Mouse (Mus musculus) hindbrain, embryonic 11.5 days (tissue): ENCODE measurements around the gene Ilf3. TPM values are rescaled to one million over a fixed set of nuclear protein-coding genes. Genes with fewer than 3 reads are reported as not detected.
A peak's percentile ranks its signal among the peaks of the same experiment; 100 is the strongest.

Experiments
- ATAC-seq: fragments of 200-750 bp; cut with Nextera tagmentation; 2 replicates; pipeline ENCODE4 v1.8.0; 2017; ENCODE audit warnings: mild to moderate bottlenecking, moderate TSS enrichment, moderate library complexity; ENCODE audit not compliant: low FRiP score
- DNase-seq: peaks from one replicate; pipeline ENCODE4 v3.0.0-alpha.2; 2015; ENCODE audit warnings: low spot score
- H3K27ac ChIP-seq: fragments of 300-500 bp; sonication (generic); 2 replicates; pipeline ENCODE4 v1.5.1; 2014; ENCODE audit warnings: mild to moderate bottlenecking, low read depth, low read length
- H3K27me3 ChIP-seq: fragments of 300-500 bp; sonication (generic); 2 replicates; pipeline ENCODE4 v1.6.1; 2014; ENCODE audit warnings: mild to moderate bottlenecking, low read length, moderate library complexity, mixed read lengths; ENCODE audit not compliant: control insufficient read depth, insufficient read depth
- H3K36me3 ChIP-seq: fragments of 300-500 bp; sonication (generic); 2 replicates; pipeline ENCODE4 v1.6.1; 2014; ENCODE audit warnings: mild to moderate bottlenecking, low read length, moderate library complexity, mixed read lengths; ENCODE audit not compliant: control insufficient read depth, insufficient read depth
- H3K4me1 ChIP-seq: fragments of 300-500 bp; sonication (generic); replicated peaks from 2 replicates; pipeline ENCODE4 v1.6.1; 2014; ENCODE audit warnings: low read length, mixed read lengths; ENCODE audit not compliant: control insufficient read depth, insufficient read depth
- H3K4me2 ChIP-seq: fragments of 300-500 bp; sonication (generic); replicated peaks from 2 replicates; pipeline ENCODE4 v1.6.1; 2014; ENCODE audit warnings: mild to moderate bottlenecking, low read depth, low read length
- H3K4me3 ChIP-seq: fragments of 300-500 bp; sonication (generic); 2 replicates; pipeline ENCODE4 v1.5.1; 2014; ENCODE audit warnings: low read depth, low read length
- H3K9ac ChIP-seq: fragments of 300-500 bp; sonication (generic); 2 replicates; pipeline ENCODE4 v1.6.1; 2014; ENCODE audit warnings: low read depth, low read length
- H3K9me3 ChIP-seq: fragments of 300-500 bp; sonication (generic); 2 replicates; pipeline ENCODE4 v1.6.1; 2016; ENCODE audit warnings: low read length; ENCODE audit not compliant: control insufficient read depth
- WGBS: fragments of 180-500 bp; shearing (Covaris S2); extraction: QIAGEN DNeasy Blood & Tissue Kit; methylation state at CpG from one replicate; pipeline ENCODE4 v1.1.7; 2014; 5-methylcytosine and 5-hydroxymethylcytosine counted together
- polyA plus RNA-seq: library from polyadenylated mRNA; unstranded; fragments of >200 nt; fragmentation: Nextera tagmentation; extraction: Ambion mirVana; gene quantifications from 2 replicates; pipeline ENCODE4 v1.2.1, GENCODE M21; 2014

The Ilf3 gene
- polyA plus RNA-seq, 1 experiment from 2014 or later = 232 TPM

DNA sequence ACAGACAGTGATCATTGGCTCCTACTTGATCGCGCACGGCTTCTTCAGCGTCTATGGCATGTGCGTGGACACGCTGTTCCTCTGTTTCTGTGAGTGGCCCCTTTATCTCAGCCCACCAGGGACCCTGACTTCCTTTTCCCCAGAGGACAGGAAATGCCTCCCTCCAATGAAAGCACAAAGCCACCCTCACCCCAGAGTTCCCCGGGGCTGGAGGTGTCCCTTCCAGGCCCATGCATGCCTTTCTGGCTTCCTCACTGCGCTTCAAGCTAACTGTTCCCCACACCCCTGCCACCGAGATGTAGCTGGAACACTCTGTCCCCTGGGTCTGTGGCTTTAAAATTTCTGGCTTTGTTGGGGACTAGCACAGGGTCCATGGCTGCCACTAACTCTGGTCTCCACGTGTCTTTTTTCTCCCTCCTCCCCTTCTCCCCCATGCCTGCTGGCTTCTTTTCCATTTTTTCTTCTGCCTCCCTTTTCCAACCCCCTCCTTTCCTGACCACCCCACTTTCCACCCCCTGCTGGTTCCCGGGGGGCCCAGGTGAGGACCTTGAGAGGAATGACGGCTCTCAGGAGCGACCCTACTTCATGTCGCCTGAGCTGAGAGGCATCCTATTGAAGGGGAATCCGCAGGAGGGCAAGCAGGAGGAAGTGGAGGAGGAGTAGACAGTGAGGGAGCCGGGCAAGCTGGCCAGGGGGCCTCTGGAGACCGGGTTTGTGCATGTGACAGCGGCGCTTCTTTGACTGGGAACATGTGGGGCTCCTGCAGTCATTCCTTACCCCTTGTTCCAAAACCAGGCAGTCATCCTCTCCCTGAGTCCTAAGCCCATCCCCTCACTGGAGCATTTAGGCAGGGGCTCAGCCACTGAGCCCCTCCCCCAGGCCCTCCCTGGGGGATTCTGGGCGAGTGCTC is 15.0 kb upstream of the Ilf3 start:
- H3K4me2 ChIP-seq = no peak overlapping the region
- no peak overlapping the region for H3K4me3 ChIP-seq
- H3K36me3 ChIP-seq = no peaks in the 10 kb centered on the region
- ATAC-seq (no peak), DNase-seq (peak; percentile 35)
- 37% methylated on average over 20 of the region's 20 CpGs for WGBS
- no peaks in the 10 kb centered on the region for H3K9me3 ChIP-seq
- H3K27me3 ChIP-seq = no peaks in the 10 kb centered on the region
- H3K9ac ChIP-seq = no peak overlapping the region
- H3K4me1 ChIP-seq = no peaks in the 10 kb centered on the region
- no peak overlapping the region for H3K27ac ChIP-seq

GRCm38 (mm10) chr9:21353373-21353686 is 14.3 kb upstream of the Ilf3 start:
- Histone ChIP-seq H3K36me3 (no peaks in the 10 kb centered on the region), H3K4me2 (no peak overlapping the region), H3K27ac (no peak overlapping the region), H3K4me1 (no peaks in the 10 kb centered on the region), H3K27me3 (no peaks in the 10 kb centered on the region), H3K4me3 (no peak overlapping the region), H3K9me3 (no peaks in the 10 kb centered on the region), H3K9ac (no peak overlapping the region)
- ATAC-seq (no peak), DNase-seq (no peak)
- whole genome bisulfite sequencing = 54% methylated on average over 2 of the region's 2 CpGs

- Histone ChIP-seq H3K27me3 (no peaks in the 10 kb centered on the region), H3K4me3 (no peak overlapping the region), H3K27ac (no peak overlapping the region), H3K4me1 (no peaks in the 10 kb centered on the region), H3K9me3 (no peaks in the 10 kb centered on the region), H3K4me2 (no peak overlapping the region), H3K9ac (no peak overlapping the region), H3K36me3 (no peaks in the 10 kb centered on the region)
- WGBS = 89% methylated on average over 6 of the region's 6 CpGs
- ATAC-seq (no peak), DNase-seq (no peak)
Measured at GRCm38 (mm10) chr9:21354796-21355195, 12.9 kb upstream of the Ilf3 start.

DNA sequence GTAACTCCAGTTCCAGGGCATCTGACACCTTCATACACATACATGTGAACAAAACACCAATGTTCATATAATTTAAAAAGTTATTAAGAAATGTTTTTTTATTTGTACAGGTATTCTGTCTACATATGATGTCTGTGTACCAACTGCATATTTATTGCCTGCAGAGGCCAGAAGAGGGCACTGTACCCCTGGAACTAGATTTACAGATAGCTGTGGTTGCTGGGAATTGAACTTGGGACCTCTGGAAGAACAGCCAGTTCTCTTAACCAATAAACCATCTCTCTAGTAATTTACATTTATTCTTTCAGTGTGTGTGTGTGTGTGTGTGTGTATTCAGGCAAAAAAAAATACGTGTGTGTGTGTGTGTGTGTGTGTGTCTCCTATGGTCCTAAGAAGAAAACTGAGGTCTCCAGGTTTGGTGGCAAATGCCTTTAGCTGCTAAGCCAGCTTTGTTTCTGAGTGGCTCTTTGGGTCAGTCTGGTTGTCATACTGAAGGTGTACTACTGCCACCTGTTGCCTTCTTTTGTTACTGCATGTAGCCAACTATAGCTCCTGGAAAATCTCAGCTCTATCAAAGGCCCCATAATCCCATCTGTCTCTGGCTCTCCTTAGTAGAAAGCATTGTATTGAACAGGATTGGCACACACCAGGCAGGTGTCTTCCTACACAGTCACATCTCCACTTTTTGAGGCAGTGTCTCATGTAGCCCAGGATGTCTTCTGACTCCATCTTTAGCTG is 10.5 kb upstream of the Ilf3 start:
- no peak overlapping the region for H3K4me3 ChIP-seq
- no peaks in the 10 kb centered on the region for H3K36me3 ChIP-seq
- no peak overlapping the region for H3K27ac ChIP-seq
- no peak overlapping the region for H3K9ac ChIP-seq
- H3K9me3 ChIP-seq = no peaks in the 10 kb centered on the region
- WGBS = 0% methylated on average over 1 of the region's 1 CpGs
- peak; percentile 82 for DNase-seq
- no peak overlapping the region for H3K4me2 ChIP-seq
- no peak for ATAC-seq
- no peaks in the 10 kb centered on the region for H3K4me1 ChIP-seq
- no peaks in the 10 kb centered on the region for H3K27me3 ChIP-seq

GRCm38 (mm10) chr9:21366541-21367220 is 990 bp upstream of the Ilf3 start:
- peaks cover 2% of the 10 kb centered on the region; the same call in 1 of the 2 replicates for H3K4me1 ChIP-seq
- WGBS = 38% methylated on average over 14 of the region's 14 CpGs
- ATAC-seq (peak; percentile 39), DNase-seq (peak; percentile 63)
- H3K27me3 ChIP-seq = 0 out of 2 replicates have a peak, but pooled peaks cover 2% of the 10 kb centered on the region
- H3K36me3 ChIP-seq = no peaks in the 10 kb centered on the region
- H3K9ac ChIP-seq = no peak overlapping the region
- H3K4me2 ChIP-seq = peak overlapping the region; percentile 26
- 0 out of 2 replicates have a peak overlapping the region, but pooled peaks have one; percentile 37 for H3K27ac ChIP-seq
- H3K9me3 ChIP-seq = no peaks in the 10 kb centered on the region
- peak overlapping the region; percentile 12 for H3K4me3 ChIP-seq

- Histone ChIP-seq H3K9ac (peak overlapping the region; percentile 92), H3K9me3 (no peaks in the 10 kb centered on the region), H3K4me2 (peak overlapping the region; percentile 76), H3K4me3 (peak overlapping the region; percentile 95), H3K27me3 (0 out of 2 replicates have a peak, but pooled peaks cover 2% of the 10 kb centered on the region), H3K4me1 (peaks cover 2% of the 10 kb centered on the region; the same call in 1 of the 2 replicates), H3K27ac (peak overlapping the region; percentile 85), H3K36me3 (no peaks in the 10 kb centered on the region)
- DNase-seq (peak; percentile 87), ATAC-seq (peak; percentile 67)
- WGBS = under 1% methylated on average over 37 of the region's 38 CpGs
Measured at GRCm38 (mm10) chr9:21368131-21368584, 487 bp downstream of the Ilf3 start.

GRCm38 (mm10) chr9:21369080-21369479 is 1.4 kb downstream of the Ilf3 start:
- Histone ChIP-seq H3K4me3 (peak overlapping the region; percentile 95), H3K4me1 (peaks cover 2% of the 10 kb centered on the region; the same call in 1 of the 2 replicates), H3K27me3 (0 out of 2 replicates have a peak, but pooled peaks cover 2% of the 10 kb centered on the region), H3K4me2 (peak overlapping the region; percentile 76), H3K27ac (no peak overlapping the region), H3K9ac (peak overlapping the region; percentile 92), H3K9me3 (no peaks in the 10 kb centered on the region), H3K36me3 (no peaks in the 10 kb centered on the region)
- ATAC-seq (no peak), DNase-seq (no peak)
- 68% methylated on average over 11 of the region's 11 CpGs for WGBS

DNA sequence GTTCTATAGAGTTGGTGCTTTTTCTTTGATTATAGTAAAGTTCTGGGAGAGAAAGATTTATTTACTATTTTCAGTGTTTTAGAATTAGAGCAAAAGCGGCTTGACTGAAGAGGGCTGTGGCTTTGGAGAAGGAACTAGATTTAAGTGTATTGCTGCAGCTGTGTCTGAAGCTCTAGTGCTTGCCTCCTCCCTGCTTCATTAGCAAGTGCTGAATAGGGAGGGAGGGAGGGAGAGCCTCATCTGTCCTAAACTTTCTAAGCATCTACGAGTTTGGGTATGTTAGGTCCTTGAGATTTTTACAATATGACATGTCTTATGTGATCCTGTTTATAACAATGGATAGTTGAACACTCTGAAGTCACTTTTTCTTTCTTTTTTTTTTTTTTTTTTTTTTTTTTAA is 3.2 kb downstream of the Ilf3 start:
- Histone ChIP-seq H3K4me2 (no peak overlapping the region), H3K27me3 (0 out of 2 replicates have a peak, but pooled peaks cover 1% of the 10 kb centered on the region), H3K4me1 (peaks cover 2% of the 10 kb centered on the region; the same call in 1 of the 2 replicates), H3K4me3 (no peak overlapping the region), H3K9me3 (no peaks in the 10 kb centered on the region), H3K36me3 (no peaks in the 10 kb centered on the region), H3K9ac (no peak overlapping the region), H3K27ac (no peak overlapping the region)
- WGBS = 87% methylated on average over 2 of the region's 2 CpGs
- DNase-seq = no peak
- ATAC-seq = no peak
